Mouse (Mus musculus): Measurements from ENCODE around the gene Sesn1. TPM values are rescaled to one million over a fixed set of nuclear protein-coding genes. Genes with fewer than 3 reads are reported as not detected.

The Sesn1 gene
- polyA plus RNA-seq, 1 experiment from 2014 or later = 49.6 TPM

- H3K4me2 ChIP-seq (ENCODE audit: low read length) = no peak overlapping the region
- no peaks in the 10 kb centered on the region for H3K36me3 ChIP-seq (ENCODE audit: control insufficient read depth, insufficient read depth)
- H3K27ac ChIP-seq (ENCODE audit: low read length) = no peak overlapping the region
- ATAC-seq = no peak
- 97% methylated on average over 8 of the region's 8 CpGs for WGBS
- H3K9ac ChIP-seq (replicated peaks; ENCODE audit: low read depth, low read length) = no peak overlapping the region
- H3K27me3 ChIP-seq (replicated peaks; ENCODE audit: control insufficient read depth, insufficient read depth, low read length) = no peaks in the 10 kb centered on the region
- H3K4me1 ChIP-seq (replicated peaks; ENCODE audit: control insufficient read depth, insufficient read depth, low read length) = no peaks in the 10 kb centered on the region
- H3K9me3 ChIP-seq (ENCODE audit: control insufficient read depth, low read length) = no peaks in the 10 kb centered on the region
- no peak overlapping the region for H3K4me3 ChIP-seq (replicated peaks; ENCODE audit: low read length)
These were observed 38.0 kb downstream of the Sesn1 start for GRCm38 (mm10) chr10:41847737-41848136.

GRCm38 (mm10) chr10:41848721-41849120 lies 39.0 kb downstream of the Sesn1 start:
- Histone ChIP-seq H3K27ac (ENCODE audit: low read length) (no peak overlapping the region), H3K9ac (replicated peaks; ENCODE audit: low read depth, low read length) (no peak overlapping the region), H3K4me1 (replicated peaks; ENCODE audit: control insufficient read depth, insufficient read depth, low read length) (no peaks in the 10 kb centered on the region), H3K4me2 (ENCODE audit: low read length) (no peak overlapping the region), H3K9me3 (ENCODE audit: control insufficient read depth, low read length) (no peaks in the 10 kb centered on the region), H3K27me3 (replicated peaks; ENCODE audit: control insufficient read depth, insufficient read depth, low read length) (no peaks in the 10 kb centered on the region), H3K36me3 (ENCODE audit: control insufficient read depth, insufficient read depth) (no peaks in the 10 kb centered on the region), H3K4me3 (replicated peaks; ENCODE audit: low read length) (no peak overlapping the region)
- no peak for ATAC-seq
- 93% methylated on average over 2 of the region's 2 CpGs for WGBS

GRCm38 (mm10) chr10:41859820-41860219 lies 50.1 kb downstream of the Sesn1 start:
- Histone ChIP-seq H3K9me3 (ENCODE audit: control insufficient read depth, low read length) (no peaks in the 10 kb centered on the region), H3K27ac (ENCODE audit: low read length) (no peak overlapping the region), H3K4me1 (replicated peaks; ENCODE audit: control insufficient read depth, insufficient read depth, low read length) (no peaks in the 10 kb centered on the region), H3K4me3 (replicated peaks; ENCODE audit: low read length) (no peak overlapping the region), H3K36me3 (ENCODE audit: control insufficient read depth, insufficient read depth) (no peaks in the 10 kb centered on the region), H3K4me2 (ENCODE audit: low read length) (no peak overlapping the region), H3K27me3 (replicated peaks; ENCODE audit: control insufficient read depth, insufficient read depth, low read length) (no peaks in the 10 kb centered on the region), H3K9ac (replicated peaks; ENCODE audit: low read depth, low read length) (no peak overlapping the region)
- no peak for ATAC-seq

DNA sequence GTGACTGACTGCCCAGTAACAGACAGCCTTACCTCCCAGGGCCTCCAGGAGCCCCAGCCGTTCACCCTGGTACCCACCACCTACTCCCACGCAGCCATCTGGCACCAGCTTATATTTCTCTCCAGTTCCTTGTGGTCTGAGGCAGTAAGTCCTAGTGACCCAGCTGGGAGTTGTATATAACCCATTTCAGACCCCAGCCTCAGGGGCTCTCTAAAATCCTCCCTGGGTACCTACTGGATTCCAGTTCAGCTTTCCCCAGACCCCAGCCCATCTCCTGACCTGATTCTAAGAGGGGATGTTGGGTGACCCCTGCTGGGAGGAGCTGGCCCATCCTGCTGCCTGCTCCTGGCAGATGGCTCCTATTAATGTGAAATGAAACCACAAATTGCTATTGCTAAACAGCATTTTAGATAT lies 50.5 kb downstream of the Sesn1 start:
- Histone ChIP-seq H3K27me3 (replicated peaks; ENCODE audit: control insufficient read depth, insufficient read depth, low read length) (no peaks in the 10 kb centered on the region), H3K27ac (ENCODE audit: low read length) (no peak overlapping the region), H3K9ac (replicated peaks; ENCODE audit: low read depth, low read length) (no peak overlapping the region), H3K9me3 (ENCODE audit: control insufficient read depth, low read length) (no peaks in the 10 kb centered on the region), H3K4me1 (replicated peaks; ENCODE audit: control insufficient read depth, insufficient read depth, low read length) (no peaks in the 10 kb centered on the region), H3K36me3 (ENCODE audit: control insufficient read depth, insufficient read depth) (no peaks in the 10 kb centered on the region), H3K4me2 (ENCODE audit: low read length) (no peak overlapping the region), H3K4me3 (replicated peaks; ENCODE audit: low read length) (no peak overlapping the region)
- no peak for ATAC-seq
- WGBS = 88% methylated on average over 2 of the region's 2 CpGs

DNA sequence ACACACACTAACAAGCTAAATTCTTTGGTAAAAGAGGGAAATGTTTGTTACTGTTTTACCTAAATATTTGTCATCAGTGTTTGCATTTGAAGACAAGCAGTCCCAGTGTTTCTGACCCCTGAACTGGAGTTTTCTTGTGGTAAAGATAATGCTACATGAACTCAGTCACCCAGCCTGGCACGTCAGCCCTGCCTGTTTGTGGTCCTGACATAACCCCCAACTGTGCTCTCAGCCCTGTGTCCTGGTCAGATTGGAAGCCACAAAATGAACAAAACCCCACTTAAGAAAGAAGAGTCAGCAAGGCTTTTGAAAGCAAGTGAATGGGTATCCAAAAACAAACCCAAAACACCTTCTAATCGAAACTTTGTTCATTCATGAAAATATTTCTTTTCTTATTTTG lies 53.3 kb downstream of the Sesn1 start:
- WGBS = 62% methylated on average over 2 of the region's 2 CpGs

DNA sequence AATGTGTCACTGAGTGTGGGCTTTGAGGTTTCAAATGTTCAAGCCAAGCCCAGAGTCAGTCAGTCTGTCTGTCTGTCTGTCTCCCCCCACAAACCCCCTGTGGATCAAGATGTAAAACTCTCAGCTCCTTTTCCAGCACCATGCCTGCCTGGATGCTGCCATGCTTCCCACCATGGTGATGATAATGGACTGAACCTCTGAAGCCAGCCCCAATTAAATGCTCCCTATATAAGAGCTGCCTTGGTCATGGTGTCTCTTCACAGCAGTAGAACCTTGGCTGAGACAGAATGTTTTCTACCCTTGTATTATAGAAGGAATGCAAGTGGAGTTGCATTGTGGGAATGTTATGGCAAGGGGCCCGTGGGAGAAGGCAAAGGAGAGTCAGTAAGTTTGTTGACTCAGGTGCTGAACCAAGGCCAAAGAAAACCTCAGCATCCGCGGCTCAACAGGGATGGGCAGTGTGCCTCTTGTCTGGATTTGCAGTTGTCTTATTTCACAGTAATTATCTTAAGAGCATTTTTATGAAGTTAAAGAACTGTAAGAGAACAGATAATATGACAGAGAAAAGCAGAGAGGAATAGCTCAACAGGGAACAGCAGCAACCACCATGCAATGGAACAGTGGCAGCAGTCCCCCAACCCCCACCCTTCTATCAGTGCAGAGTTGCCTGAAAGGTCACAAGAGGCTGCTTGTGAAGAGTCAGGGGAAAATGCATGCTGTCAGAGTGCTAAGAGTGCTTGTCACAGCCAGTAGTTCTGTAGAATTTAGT lies 56.5 kb downstream of the Sesn1 start:
- 75% methylated on average over 3 of the region's 3 CpGs for WGBS
- no peaks in the 10 kb centered on the region for H3K9me3 ChIP-seq (ENCODE audit: control insufficient read depth, low read length)
- H3K27ac ChIP-seq (ENCODE audit: low read length) = no peak overlapping the region
- peaks cover 6% of the 10 kb centered on the region; the same call in 1 of the 2 replicates for H3K4me1 ChIP-seq (replicated peaks; ENCODE audit: control insufficient read depth, insufficient read depth, low read length)
- H3K9ac ChIP-seq (replicated peaks; ENCODE audit: low read depth, low read length) = no peak overlapping the region
- no peaks in the 10 kb centered on the region for H3K36me3 ChIP-seq (ENCODE audit: control insufficient read depth, insufficient read depth)
- H3K4me2 ChIP-seq (ENCODE audit: low read length) = no peak overlapping the region
- no peaks in the 10 kb centered on the region for H3K27me3 ChIP-seq (replicated peaks; ENCODE audit: control insufficient read depth, insufficient read depth, low read length)
- no peak overlapping the region for H3K4me3 ChIP-seq (replicated peaks; ENCODE audit: low read length)
- ATAC-seq = 0 out of 2 replicates have a peak, but pooled peaks have one; percentile 45

More for the DNA sequence above, 53.3 kb downstream of the Sesn1 start:
- Histone ChIP-seq H3K4me3 (replicated peaks; ENCODE audit: low read length) (no peak overlapping the region), H3K4me2 (ENCODE audit: low read length) (no peak overlapping the region), H3K36me3 (ENCODE audit: control insufficient read depth, insufficient read depth) (no peaks in the 10 kb centered on the region), H3K9me3 (ENCODE audit: control insufficient read depth, low read length) (no peaks in the 10 kb centered on the region), H3K27me3 (replicated peaks; ENCODE audit: control insufficient read depth, insufficient read depth, low read length) (no peaks in the 10 kb centered on the region), H3K4me1 (replicated peaks; ENCODE audit: control insufficient read depth, insufficient read depth, low read length) (peaks cover 6% of the 10 kb centered on the region; the same call in 1 of the 2 replicates), H3K9ac (replicated peaks; ENCODE audit: low read depth, low read length) (no peak overlapping the region), H3K27ac (ENCODE audit: low read length) (no peak overlapping the region)
- no peak for ATAC-seq

- Histone ChIP-seq H3K9me3 (ENCODE audit: control insufficient read depth, low read length) (no peaks in the 10 kb centered on the region), H3K4me1 (replicated peaks; ENCODE audit: control insufficient read depth, insufficient read depth, low read length) (peaks cover 6% of the 10 kb centered on the region; the same call in 1 of the 2 replicates), H3K36me3 (ENCODE audit: control insufficient read depth, insufficient read depth) (no peaks in the 10 kb centered on the region), H3K4me2 (ENCODE audit: low read length) (no peak overlapping the region), H3K27me3 (replicated peaks; ENCODE audit: control insufficient read depth, insufficient read depth, low read length) (no peaks in the 10 kb centered on the region), H3K27ac (ENCODE audit: low read length) (no peak overlapping the region), H3K9ac (replicated peaks; ENCODE audit: low read depth, low read length) (no peak overlapping the region), H3K4me3 (replicated peaks; ENCODE audit: low read length) (no peak overlapping the region)
- ATAC-seq = 0 out of 2 replicates have a peak, but pooled peaks have one; percentile 6
These were observed 57.1 kb downstream of the Sesn1 start for GRCm38 (mm10) chr10:41866838-41867154.

GRCm38 (mm10) chr10:41867956-41868355 lies 58.2 kb downstream of the Sesn1 start:
- H3K9me3 ChIP-seq (ENCODE audit: control insufficient read depth, low read length) = no peaks in the 10 kb centered on the region
- no peak overlapping the region for H3K4me3 ChIP-seq (replicated peaks; ENCODE audit: low read length)
- 70% methylated on average over 5 of the region's 5 CpGs for WGBS
- no peak overlapping the region for H3K27ac ChIP-seq (ENCODE audit: low read length)
- ATAC-seq = no peak
- no peak overlapping the region for H3K4me2 ChIP-seq (ENCODE audit: low read length)
- no peaks in the 10 kb centered on the region for H3K27me3 ChIP-seq (replicated peaks; ENCODE audit: control insufficient read depth, insufficient read depth, low read length)
- no peaks in the 10 kb centered on the region for H3K36me3 ChIP-seq (ENCODE audit: control insufficient read depth, insufficient read depth)
- no peak overlapping the region for H3K9ac ChIP-seq (replicated peaks; ENCODE audit: low read depth, low read length)
- H3K4me1 ChIP-seq (replicated peaks; ENCODE audit: control insufficient read depth, insufficient read depth, low read length) = peaks cover 6% of the 10 kb centered on the region; the same call in 1 of the 2 replicates

GRCm38 (mm10) chr10:41870101-41870500 lies 60.4 kb downstream of the Sesn1 start:
- Histone ChIP-seq H3K27ac (ENCODE audit: low read length) (no peak overlapping the region), H3K4me3 (replicated peaks; ENCODE audit: low read length) (no peak overlapping the region), H3K4me1 (replicated peaks; ENCODE audit: control insufficient read depth, insufficient read depth, low read length) (peaks cover 6% of the 10 kb centered on the region; the same call in 1 of the 2 replicates), H3K9ac (replicated peaks; ENCODE audit: low read depth, low read length) (no peak overlapping the region), H3K9me3 (ENCODE audit: control insufficient read depth, low read length) (no peaks in the 10 kb centered on the region), H3K27me3 (replicated peaks; ENCODE audit: control insufficient read depth, insufficient read depth, low read length) (no peaks in the 10 kb centered on the region), H3K36me3 (ENCODE audit: control insufficient read depth, insufficient read depth) (no peaks in the 10 kb centered on the region), H3K4me2 (ENCODE audit: low read length) (no peak overlapping the region)
- 51% methylated on average over 2 of the region's 2 CpGs for WGBS
- ATAC-seq = no peak

Measured in forebrain, embryonic 16.5 days (tissue).